Mouse (Mus musculus) hindbrain, embryonic 14.5 days (tissue): Measurements from ENCODE around the gene Tead4. TPM values are rescaled to one million over a fixed set of nuclear protein-coding genes. Genes with fewer than 3 reads are reported as not detected.

ENCODE experiments used
- polyA plus RNA-seq: library from polyadenylated mRNA; unstranded; fragments of >200 nt; fragmentation: Nextera tagmentation; extraction: Ambion mirVana; gene quantifications from 2 replicates; pipeline ENCODE4 v1.2.1, GENCODE M21; 2014

The Tead4 gene
- polyA plus RNA-seq, 1 experiment from 2014 or later = 0.32 TPM

Other genes with a start within 250 kb of the Tead4 start
- gene Tspan9, start 157.2 kb downstream of the Tead4 start, polyA plus RNA-seq = 41.3 and 43.4 TPM in 2 replicates
- 14.3 and 20.0 TPM in 2 replicates for gene Tulp3, start 55.0 kb upstream of the Tead4 start, polyA plus RNA-seq
- 76.6 and 78.4 TPM in 2 replicates for gene Rhno1, start 62.1 kb upstream of the Tead4 start, polyA plus RNA-seq
- 6.7 and 7.7 TPM in 2 replicates for gene Foxm1, start 62.1 kb upstream of the Tead4 start, polyA plus RNA-seq
- gene Tex52, start 74.6 kb upstream of the Tead4 start, polyA plus RNA-seq = 0.34 and 0.58 TPM in 2 replicates
- not detected in 2 replicates for gene Gm44596, start 74.7 kb upstream of the Tead4 start, polyA plus RNA-seq
- gene Nrip2, start 98.5 kb upstream of the Tead4 start, polyA plus RNA-seq = 8.9 and 9.0 TPM in 2 replicates
- gene Itfg2, start 124.1 kb upstream of the Tead4 start, polyA plus RNA-seq = 36.0 and 39.4 TPM in 2 replicates
- 293 and 307 TPM in 2 replicates for gene Fkbp4, start 137.9 kb upstream of the Tead4 start, polyA plus RNA-seq
- 0.13 and 0.70 TPM in 2 replicates for gene Pzp, start 225.9 kb upstream of the Tead4 start, polyA plus RNA-seq